Mouse (Mus musculus): ENCODE measurements at regions not wholly inside any gene's neighbourhood (a gene's known extent, or its start where the extent isn't known, plus 50 kb on each side); places are given as distances from the start of the nearest gene placed in this dataset.

DNA sequence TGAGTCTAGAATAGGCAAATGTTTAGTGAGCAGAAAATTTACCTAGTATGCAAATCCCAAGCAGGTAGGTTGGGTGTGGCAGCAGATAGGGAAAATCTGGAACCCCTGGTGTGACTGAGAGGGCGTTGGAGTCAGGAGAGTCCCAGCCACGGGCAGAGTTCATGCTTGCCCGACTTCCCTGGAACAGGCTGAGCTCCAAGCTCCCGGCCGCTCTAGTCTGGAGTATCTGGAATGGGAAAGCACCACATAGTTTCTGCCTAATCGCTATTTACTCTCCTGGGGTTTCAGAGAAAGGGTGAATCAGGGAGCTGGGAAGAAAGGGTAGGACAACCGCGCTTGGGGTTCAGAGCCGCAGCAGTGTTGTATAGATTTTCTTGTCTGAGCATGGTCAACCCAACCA, 65.8 kb upstream of the Epcam start:
- Histone ChIP-seq H3K27ac (ENCODE audit: insufficient read depth, low read length) (no peak overlapping the region), H3K4me1 (ENCODE audit: control insufficient read depth, insufficient read depth, low read length) (peaks cover 13% of the 10 kb centered on the region), H3K4me3 (ENCODE audit: low read depth, low read length) (no peak overlapping the region), H3K9me3 (replicated peaks; ENCODE audit: control insufficient read depth, insufficient read depth, low read length, poor library complexity, severe bottlenecking) (no peaks in the 10 kb centered on the region), H3K36me3 (ENCODE audit: control insufficient read depth, insufficient read depth, low read length, poor library complexity, severe bottlenecking) (no peaks in the 10 kb centered on the region), H3K9ac (ENCODE audit: low read depth, poor library complexity, severe bottlenecking) (no peak overlapping the region), H3K27me3 (ENCODE audit: control insufficient read depth, insufficient read depth, low read length, poor library complexity, severe bottlenecking) (no peaks in the 10 kb centered on the region)
- TF ChIP-seq CTCF (IDR thresholded peaks at IDR 0.05; ENCODE audit: low read depth, low read length) (no peak), POLR2A (IDR thresholded peaks at IDR 0.05; ENCODE audit: insufficient read depth, low read length) (no peak), EP300 (IDR thresholded peaks at IDR 0.05; ENCODE audit: insufficient read depth, low read depth, low read length) (no peak)

DNA sequence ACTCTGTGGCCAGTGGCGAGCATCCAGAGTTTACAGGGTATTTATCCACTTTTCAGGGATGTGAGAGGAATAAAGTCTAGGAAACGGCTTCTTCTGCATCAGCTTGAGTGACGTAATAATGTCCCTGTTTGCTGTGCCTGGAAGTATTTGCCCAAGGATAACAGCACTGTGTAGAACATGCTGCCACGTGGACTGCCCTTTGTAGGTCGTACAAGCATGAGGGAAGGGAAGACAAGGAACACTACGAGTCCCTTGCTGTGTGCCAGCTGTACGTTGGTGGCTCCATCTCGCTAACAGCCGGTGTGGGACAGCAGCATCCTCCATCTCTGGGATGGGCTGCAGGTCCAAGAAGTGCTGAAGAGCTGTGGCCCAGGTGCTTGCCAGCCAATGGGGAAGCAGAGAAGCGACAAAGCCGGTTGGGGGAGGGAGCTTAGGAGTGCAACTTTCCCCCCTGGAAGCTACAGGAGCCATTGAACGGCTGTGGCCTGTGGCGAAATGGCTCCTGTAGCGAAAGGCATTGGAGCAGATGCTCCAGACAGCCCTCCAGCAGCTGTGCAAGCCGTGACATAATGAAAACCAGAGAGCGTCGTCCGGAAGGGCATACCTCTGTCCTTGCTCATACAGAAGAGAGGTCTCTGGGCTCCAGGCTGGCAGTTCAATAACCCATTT, 65.0 kb upstream of the Epcam start:
- TF ChIP-seq EP300 (IDR thresholded peaks at IDR 0.05; ENCODE audit: insufficient read depth, low read depth, low read length) (0 out of 2 replicates have a peak, but pooled peaks have one; percentile 56), POLR2A (IDR thresholded peaks at IDR 0.05; ENCODE audit: insufficient read depth, low read length) (no peak)
- no peak overlapping the region for H3K4me3 ChIP-seq (ENCODE audit: low read depth, low read length)
- H3K9ac ChIP-seq (ENCODE audit: low read depth, poor library complexity, severe bottlenecking): peak overlapping the region; percentile 7; the same call in 1 of the 2 replicates
- no peak overlapping the region; the same call in 1 of the 2 replicates for H3K27ac ChIP-seq (ENCODE audit: insufficient read depth, low read length)
- peaks cover 13% of the 10 kb centered on the region for H3K4me1 ChIP-seq (ENCODE audit: control insufficient read depth, insufficient read depth, low read length)
- H3K9me3 ChIP-seq (replicated peaks; ENCODE audit: control insufficient read depth, insufficient read depth, low read length, poor library complexity, severe bottlenecking): no peaks in the 10 kb centered on the region
- no peaks in the 10 kb centered on the region for H3K27me3 ChIP-seq (ENCODE audit: control insufficient read depth, insufficient read depth, low read length, poor library complexity, severe bottlenecking)
- no peaks in the 10 kb centered on the region for H3K36me3 ChIP-seq (ENCODE audit: control insufficient read depth, insufficient read depth, low read length, poor library complexity, severe bottlenecking)

DNA sequence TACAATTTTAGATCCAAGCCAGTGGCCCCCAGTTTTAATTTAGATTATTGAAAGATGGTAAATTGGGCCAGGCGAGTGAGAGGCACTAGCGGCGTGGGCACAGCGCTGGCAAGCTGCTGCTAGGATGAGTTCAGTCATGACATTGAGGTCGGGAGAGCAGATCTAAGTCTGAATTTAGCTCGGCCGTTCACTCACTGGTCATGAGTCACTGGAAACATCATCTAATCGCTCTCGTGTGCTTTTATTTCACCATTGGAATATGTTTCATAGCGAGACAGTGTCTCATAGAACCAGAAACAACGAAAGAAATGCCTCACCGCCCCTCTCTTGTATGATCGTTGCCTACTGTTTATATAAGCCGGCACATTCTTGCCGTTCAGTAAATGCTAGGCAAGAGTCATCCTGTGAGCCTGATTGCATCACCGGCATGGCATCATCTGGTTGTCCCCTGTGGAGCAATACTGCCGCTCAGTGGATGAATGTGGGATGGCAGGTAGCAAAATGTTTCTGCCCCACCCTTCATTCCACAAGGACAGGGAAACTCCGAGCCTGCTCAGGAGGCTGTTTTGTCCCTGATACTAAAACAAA, 64.3 kb upstream of the Epcam start:
- no peaks in the 10 kb centered on the region for H3K27me3 ChIP-seq (ENCODE audit: control insufficient read depth, insufficient read depth, low read length, poor library complexity, severe bottlenecking)
- TF ChIP-seq EP300 (IDR thresholded peaks at IDR 0.05; ENCODE audit: insufficient read depth, low read depth, low read length) (peak; percentile 74; the same call in 1 of the 2 replicates), CTCF (IDR thresholded peaks at IDR 0.05; ENCODE audit: low read depth, low read length) (peak; percentile 99), POLR2A (IDR thresholded peaks at IDR 0.05; ENCODE audit: insufficient read depth, low read length) (no peak)
- H3K4me1 ChIP-seq (ENCODE audit: control insufficient read depth, insufficient read depth, low read length): peaks cover 13% of the 10 kb centered on the region
- H3K36me3 ChIP-seq (ENCODE audit: control insufficient read depth, insufficient read depth, low read length, poor library complexity, severe bottlenecking): no peaks in the 10 kb centered on the region
- peak overlapping the region; percentile 12; the same call in 1 of the 2 replicates for H3K27ac ChIP-seq (ENCODE audit: insufficient read depth, low read length)
- peak overlapping the region; percentile 7; the same call in 1 of the 2 replicates for H3K9ac ChIP-seq (ENCODE audit: low read depth, poor library complexity, severe bottlenecking)
- no peak overlapping the region for H3K4me3 ChIP-seq (ENCODE audit: low read depth, low read length)
- no peaks in the 10 kb centered on the region for H3K9me3 ChIP-seq (replicated peaks; ENCODE audit: control insufficient read depth, insufficient read depth, low read length, poor library complexity, severe bottlenecking)

DNA sequence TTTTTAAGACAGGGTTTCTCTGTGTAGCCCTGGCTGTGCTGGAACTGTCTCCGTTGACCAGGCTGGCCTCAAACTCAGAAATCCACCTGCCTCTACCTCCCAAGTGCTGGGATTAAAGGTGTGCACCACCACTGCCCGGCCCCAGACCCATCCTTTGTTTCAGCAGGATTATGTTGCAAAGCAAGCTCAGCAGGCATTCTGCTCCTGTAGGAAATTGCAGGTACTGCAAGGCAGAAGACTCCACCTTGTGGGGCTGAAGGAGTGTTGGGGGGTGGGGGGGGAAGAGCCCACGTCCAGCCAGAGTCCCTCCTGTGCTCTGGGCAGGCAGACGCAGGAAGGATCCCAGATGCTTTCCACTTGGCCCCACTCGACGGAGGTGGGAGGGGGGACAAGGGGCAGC, 52.2 kb upstream of the Epcam start:
- Histone ChIP-seq H3K9me3 (replicated peaks; ENCODE audit: control insufficient read depth, insufficient read depth, low read length, poor library complexity, severe bottlenecking) (peaks cover 13% of the 10 kb centered on the region), H3K27ac (ENCODE audit: insufficient read depth, low read length) (peak overlapping the region; percentile 9; the same call in 1 of the 2 replicates), H3K4me1 (ENCODE audit: control insufficient read depth, insufficient read depth, low read length) (peaks cover 3% of the 10 kb centered on the region), H3K27me3 (ENCODE audit: control insufficient read depth, insufficient read depth, low read length, poor library complexity, severe bottlenecking) (no peaks in the 10 kb centered on the region), H3K36me3 (ENCODE audit: control insufficient read depth, insufficient read depth, low read length, poor library complexity, severe bottlenecking) (no peaks in the 10 kb centered on the region), H3K4me3 (ENCODE audit: low read depth, low read length) (no peak overlapping the region), H3K9ac (ENCODE audit: low read depth, poor library complexity, severe bottlenecking) (no peak overlapping the region)
- TF ChIP-seq CTCF (IDR thresholded peaks at IDR 0.05; ENCODE audit: low read depth, low read length): no peak
- 0 out of 2 replicates have a peak, but pooled peaks have one; percentile 54 for TF ChIP-seq EP300 (IDR thresholded peaks at IDR 0.05; ENCODE audit: insufficient read depth, low read depth, low read length)
- TF ChIP-seq POLR2A (IDR thresholded peaks at IDR 0.05; ENCODE audit: insufficient read depth, low read length): no peak

DNA sequence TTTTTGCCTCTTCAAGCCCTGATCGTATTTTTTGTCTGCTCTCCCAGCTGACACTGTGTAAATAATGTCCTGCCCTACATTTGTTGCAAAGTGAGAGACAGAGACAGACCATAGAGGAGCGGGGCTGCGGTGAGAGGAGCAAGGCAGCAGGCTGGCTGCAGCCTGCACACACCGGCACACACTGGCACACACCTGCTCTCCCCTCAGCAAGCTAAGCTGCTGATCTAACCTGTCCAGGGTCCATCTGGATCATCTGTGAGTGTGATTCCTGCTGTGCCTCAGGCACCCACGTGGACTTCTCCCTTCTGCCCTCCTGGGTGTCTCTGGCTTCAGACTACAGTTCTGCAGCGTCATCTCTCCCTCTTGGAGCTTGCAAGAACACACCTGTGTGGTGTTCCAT, 50.4 kb upstream of the Epcam start:
- Histone ChIP-seq H3K4me3 (ENCODE audit: low read depth, low read length) (no peak overlapping the region), H3K4me1 (ENCODE audit: control insufficient read depth, insufficient read depth, low read length) (peaks cover 3% of the 10 kb centered on the region), H3K36me3 (ENCODE audit: control insufficient read depth, insufficient read depth, low read length, poor library complexity, severe bottlenecking) (no peaks in the 10 kb centered on the region), H3K27ac (ENCODE audit: insufficient read depth, low read length) (no peak overlapping the region), H3K27me3 (ENCODE audit: control insufficient read depth, insufficient read depth, low read length, poor library complexity, severe bottlenecking) (no peaks in the 10 kb centered on the region), H3K9me3 (replicated peaks; ENCODE audit: control insufficient read depth, insufficient read depth, low read length, poor library complexity, severe bottlenecking) (peaks cover 19% of the 10 kb centered on the region), H3K9ac (ENCODE audit: low read depth, poor library complexity, severe bottlenecking) (no peak overlapping the region)
- no peak for TF ChIP-seq CTCF (IDR thresholded peaks at IDR 0.05; ENCODE audit: low read depth, low read length)
- TF ChIP-seq EP300 (IDR thresholded peaks at IDR 0.05; ENCODE audit: insufficient read depth, low read depth, low read length): peak; percentile 71; the same call in 1 of the 2 replicates
- no peak for TF ChIP-seq POLR2A (IDR thresholded peaks at IDR 0.05; ENCODE audit: insufficient read depth, low read length)

All from ES-Bruce4 (cell line).